Mouse (Mus musculus) liver, adult 10 weeks (tissue): Measurements from ENCODE around the gene Larp7. TPM values are rescaled to one million over a fixed set of nuclear protein-coding genes. Genes with fewer than 3 reads are reported as not detected.

Experiments used
- polyA plus RNA-seq: library from polyadenylated mRNA; stranded (reverse); fragments of 350-450 nt; fragmentation: Illumina TruSeq; extraction: RNeasy Lipid Tissue Mini Kit (QIAGEN cat#74804); gene quantifications from one replicate; pipeline ENCODE4 v1.2.3, GENCODE M21; 2014; ENCODE audit warnings: low read depth, low replicate concordance

Gene Larp7
- 14.4 TPM for polyA plus RNA-seq

DNA sequence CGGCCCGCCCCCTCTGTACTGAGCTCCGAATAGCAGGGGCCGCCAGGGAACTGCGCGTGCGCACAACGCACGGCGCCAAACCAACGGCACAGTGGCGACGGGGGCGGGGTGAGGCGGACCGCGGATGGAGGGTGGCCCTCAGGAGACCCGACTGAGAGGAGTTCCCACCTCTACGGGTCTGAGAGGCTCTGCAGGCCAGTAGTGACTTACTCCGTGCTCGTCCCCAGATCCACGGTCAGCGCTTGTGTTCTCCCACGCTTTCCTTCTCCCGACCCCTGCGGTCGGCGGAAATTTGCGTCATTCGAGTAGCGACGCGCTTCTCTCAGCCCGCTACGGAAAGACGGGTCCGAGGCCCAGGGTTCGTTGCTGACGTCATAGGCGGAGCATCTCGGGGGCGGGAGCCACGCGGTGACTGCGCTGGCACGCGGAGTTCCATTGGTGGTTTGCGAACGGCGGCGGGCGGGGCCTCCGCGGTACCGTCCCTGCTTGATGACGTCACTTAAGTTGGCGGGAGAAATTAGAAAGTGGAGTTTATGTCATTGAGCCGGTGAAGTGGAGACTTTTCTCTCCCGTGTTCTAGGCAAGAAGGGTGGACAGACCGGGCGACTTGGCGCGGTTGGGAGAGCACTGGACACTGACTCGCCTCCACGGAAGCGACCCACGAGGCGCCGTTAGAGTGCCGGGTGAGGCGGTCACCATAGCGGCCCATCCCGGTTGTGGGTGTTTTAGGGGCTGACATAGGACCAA, at the start of gene Larp7, which contains the start of gene Zgrf1:
Gene Larp7, minus strand, starts transcription at position 377 of the 747 bp plus-strand sequence.
Gene Zgrf1, plus strand, starts transcription at position 517 of the 747 bp plus-strand sequence.

DNA sequence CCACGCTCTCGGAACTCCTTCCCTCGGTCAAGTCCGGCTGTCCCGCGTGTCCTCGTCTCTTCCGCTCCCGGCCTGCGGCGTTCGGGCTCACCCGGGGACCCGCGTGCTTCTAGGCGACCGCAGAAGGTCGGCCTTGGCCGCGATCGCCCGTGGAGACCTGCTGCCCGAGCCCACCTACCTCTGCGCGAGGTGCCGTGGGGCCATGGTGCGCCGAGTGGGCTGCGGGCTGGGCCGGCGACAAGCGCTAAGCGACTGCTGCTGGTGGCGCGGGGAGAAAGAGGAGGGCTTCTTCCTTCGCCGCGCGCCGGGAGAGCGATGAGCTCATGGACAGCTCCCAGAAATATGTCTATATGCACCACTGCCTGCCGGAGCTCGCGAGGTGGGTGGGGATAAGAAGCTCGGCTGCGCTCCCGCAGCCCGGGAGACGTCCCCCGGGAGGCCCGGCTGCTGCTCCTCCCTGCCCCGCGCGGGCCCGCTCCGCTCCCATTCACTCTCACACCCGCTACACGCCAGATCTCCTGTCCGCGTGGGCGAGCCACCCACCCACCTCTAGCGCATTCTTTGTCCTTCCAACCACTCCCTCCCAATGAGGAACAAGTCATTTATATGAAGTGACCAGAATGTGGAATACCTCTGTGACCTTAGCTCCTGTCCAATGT, 54.3 kb downstream of the Larp7 start, which contains the start of gene Ank2:
Gene Ank2, minus strand, starts transcription at position 609 of the 659 bp plus-strand sequence.

Other genes with a start within 250 kb of the Larp7 start
- 4.0 TPM for gene Ank2, start 54.0 kb downstream of the Larp7 start, polyA plus RNA-seq
- 0.29 TPM for gene Zgrf1, start 140 bp upstream of the Larp7 start, polyA plus RNA-seq
- gene Neurog2, start 79.8 kb upstream of the Larp7 start, polyA plus RNA-seq: not detected
- gene Alpk1, start 227.2 kb upstream of the Larp7 start, polyA plus RNA-seq: 0.87 TPM
- gene Tifa, start 236.5 kb upstream of the Larp7 start, polyA plus RNA-seq: 35.1 TPM